19 mouse cellular contexts compared by ENCODE assay signal in the genomic region with DNA sequence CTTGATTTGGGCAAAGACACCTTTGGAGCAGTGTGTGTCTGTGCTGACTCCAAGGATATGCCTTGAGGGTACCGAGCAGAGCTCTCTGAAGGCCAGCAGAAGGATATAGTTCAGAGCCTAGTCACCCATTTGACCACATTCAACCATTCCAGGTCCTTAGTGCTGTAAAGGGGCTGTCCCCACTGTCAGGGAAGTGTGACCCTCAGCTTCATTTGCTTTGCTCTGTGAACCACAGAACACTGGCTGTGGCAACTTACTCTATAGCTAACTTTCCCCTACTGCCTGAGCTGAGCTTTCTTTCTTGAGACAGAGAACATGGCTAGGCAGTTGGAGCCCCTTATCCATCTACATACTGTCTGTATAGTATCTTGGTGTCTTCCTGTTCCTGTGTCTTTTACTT.
"Had no signal": no experiment of that assay in that cellular context is flagged by ENCODE, and none has a peak within 500 bp of the region (broad histone marks: within the 10 kb centered on the region; RNA-seq: fewer than 3 reads in every experiment).

No protein-coding gene starts in this region.

- H3K36me3 ChIP-seq: lung, embryonic 15.5 days; stomach, embryonic 15.5 days had no signal

- H3K27ac ChIP-seq: limb, embryonic 12.5 days; liver, embryonic 14.5 days; lung, embryonic 15.5 days; midbrain, embryonic 12.5 days; stomach, embryonic 15.5 days had no signal

- H3K27me3 ChIP-seq: limb, embryonic 12.5 days; limb, embryonic 15.5 days; lung, embryonic 15.5 days; midbrain, embryonic 12.5 days; stomach, embryonic 15.5 days had no signal

- H3K4me1 ChIP-seq: limb, embryonic 12.5 days; lung, embryonic 15.5 days; midbrain, embryonic 12.5 days; stomach, embryonic 15.5 days had no signal

- H3K4me2 ChIP-seq: limb, embryonic 12.5 days; limb, embryonic 15.5 days; liver, embryonic 11.5 days; lung, embryonic 15.5 days; midbrain, embryonic 12.5 days; stomach, embryonic 15.5 days had no signal

- H3K4me3 ChIP-seq: limb, embryonic 12.5 days; limb, embryonic 15.5 days; lung, embryonic 15.5 days; midbrain, embryonic 12.5 days; stomach, embryonic 15.5 days had no signal

- DNase-seq: kidney, adult 18-20 months; kidney, postnatal 4 days; left cerebral cortex, postnatal 4 days; lung, adult 18-20 months; lung, postnatal 10 days; right cerebral cortex, adult 18-20 months; right cerebral cortex, postnatal 14 days; right cerebral cortex, postnatal 4 days; thymus, adult 18-20 months; thymus, postnatal 4 days had no signal

- H3K9ac ChIP-seq: limb, embryonic 12.5 days; limb, embryonic 15.5 days; liver, embryonic 14.5 days; lung, embryonic 15.5 days; midbrain, embryonic 12.5 days; stomach, embryonic 15.5 days had no signal

- H3K9me3 ChIP-seq: lung, embryonic 15.5 days; midbrain, embryonic 12.5 days had no signal

- ATAC-seq: intestine, embryonic 16.5 days; midbrain, embryonic 16.5 days had no signal
